ENCODE assay signal across 8 mouse cellular contexts in genomic region chr12:69461888-69462840, GRCm38 (mm10).
A peak's percentile ranks its signal among the peaks of the same experiment; 100 is the strongest.
DNase-seq lines count a peak whose midpoint lies in the region; ATAC-seq lines count a peak whose summit lies in the region.

No protein-coding gene starts in this region.

- no peaks in the 10 kb centered on the region for H3K9me3 ChIP-seq in embryonic facial prominence, embryonic 12.5 days
- H3K9me3 ChIP-seq in heart, embryonic 16.5 days (replicated peaks; ENCODE audit: control insufficient read depth, low read length), result no peaks in the 10 kb centered on the region

- H3K4me1 ChIP-seq in embryonic facial prominence, embryonic 12.5 days, result peaks cover 14% of the 10 kb centered on the region
- H3K4me1 ChIP-seq in heart, embryonic 16.5 days (ENCODE audit: control insufficient read depth, insufficient read depth, low read length), result peaks cover 9% of the 10 kb centered on the region

- no peaks in the 10 kb centered on the region for H3K27me3 ChIP-seq in embryonic facial prominence, embryonic 12.5 days
- H3K27me3 ChIP-seq in heart, embryonic 16.5 days (ENCODE audit: control insufficient read depth, insufficient read depth, low read length), result no peaks in the 10 kb centered on the region

- no peaks in the 10 kb centered on the region for H3K36me3 ChIP-seq in embryonic facial prominence, embryonic 12.5 days
- H3K36me3 ChIP-seq in heart, embryonic 16.5 days (ENCODE audit: control insufficient read depth, insufficient read depth), result no peaks in the 10 kb centered on the region

- peak overlapping the region; percentile 29 for H3K4me3 ChIP-seq in embryonic facial prominence, embryonic 12.5 days
- peak overlapping the region; percentile 60 for H3K4me3 ChIP-seq in heart, embryonic 16.5 days (ENCODE audit: low read length)

- peak overlapping the region; percentile 78 for H3K27ac ChIP-seq in embryonic facial prominence, embryonic 12.5 days
- peak overlapping the region; percentile 82 for H3K27ac ChIP-seq in heart, embryonic 16.5 days (ENCODE audit: low read length)

- WGBS in embryonic facial prominence, embryonic 12.5 days, result 22% methylated on average over 30 of the region's 30 CpGs
- 23% methylated on average over 30 of the region's 30 CpGs for WGBS in heart, embryonic 16.5 days

- peak; percentile 89 for ATAC-seq in embryonic facial prominence, embryonic 12.5 days (ENCODE audit: insufficient number of reproducible peaks, insufficient read depth, low FRiP score, low TSS enrichment)
- ATAC-seq in heart, embryonic 16.5 days (replicated peaks; ENCODE audit: extremely low read depth, insufficient read depth, low FRiP score), result peak; percentile 58; the same call in 1 of the 2 replicates

- peak overlapping the region; percentile 52 for H3K4me2 ChIP-seq in embryonic facial prominence, embryonic 12.5 days (replicated peaks)
- H3K4me2 ChIP-seq in heart, embryonic 16.5 days (ENCODE audit: low read depth, low read length), result peak overlapping the region; percentile 75

- peak; percentile 68 to 69 for DNase-seq in spleen, adult 18-20 months
- DNase-seq in spleen, adult 12 weeks (ENCODE audit: low spot score), result no peak
- peak; percentile 62 for DNase-seq in kidney, postnatal 10 days
- peak; percentile 80 to 86 for DNase-seq in lung, postnatal 4 days
- DNase-seq in retina, embryonic 14.5 days (ENCODE audit: low spot score), result peak; percentile 65
- DNase-seq in c-Kit-positive CD71-positive TER-119-positive erythroid progenitor cells, embryonic 14.5 days (ENCODE audit: low spot score), result no peak

- H3K9ac ChIP-seq in embryonic facial prominence, embryonic 12.5 days, result peak overlapping the region; percentile 20; the same call in 1 of the 2 replicates
- H3K9ac ChIP-seq in heart, embryonic 16.5 days (ENCODE audit: low read length), result peak overlapping the region; percentile 75

Comparison
In these comparisons a context has a peak if more than half of its experiments do, and no peak if none do; other contexts are left out.
1. DNase-seq: peak in spleen, adult 18-20 months (2 of 2), kidney, postnatal 10 days (single experiment), lung, postnatal 4 days (2 of 2) and retina, embryonic 14.5 days (single experiment); none in spleen, adult 12 weeks (single experiment) and c-Kit-positive CD71-positive TER-119-positive erythroid progenitor cells, embryonic 14.5 days (single experiment).